Mouse (Mus musculus): ENCODE measurements around the gene Zfp296.
A peak's percentile ranks its signal among the peaks of the same experiment; 100 is the strongest.
"Not testable (repeated sequence)": the region's sequence is repeated elsewhere in the genome, so short reads cannot be mapped to it uniquely, and the experiment has no call there.

Zfp296 gene

GRCm38 (mm10) chr7:19573776-19574140, 3.3 kb upstream of the Zfp296 start:
- no peak for DNase-seq (ENCODE audit: low read depth, low spot score)
- H3K27me3 ChIP-seq (ENCODE audit: control insufficient read depth, insufficient read depth, low read length, poor library complexity, severe bottlenecking): no peaks in the 10 kb centered on the region

GRCm38 (mm10) chr7:19575559-19575958, 1.5 kb upstream of the Zfp296 start:
- DNase-seq (ENCODE audit: low read depth, low spot score): no peak
- Histone ChIP-seq H3K36me3 (ENCODE audit: control insufficient read depth, insufficient read depth, low read length, poor library complexity, severe bottlenecking) (no peaks in the 10 kb centered on the region; the same call in 1 of the 2 replicates), H3K27me3 (ENCODE audit: control insufficient read depth, insufficient read depth, low read length, poor library complexity, severe bottlenecking) (no peaks in the 10 kb centered on the region)

More at GRCm38 (mm10) chr7:19573776-19574140, 3.3 kb upstream of the Zfp296 start:
- peaks cover under 1% of the 10 kb centered on the region; the same call in 1 of the 2 replicates for H3K36me3 ChIP-seq (ENCODE audit: control insufficient read depth, insufficient read depth, low read length, poor library complexity, severe bottlenecking)

GRCm38 (mm10) chr7:19577877-19578414, 859 bp downstream of the Zfp296 start:
- DNase-seq (ENCODE audit: low read depth, low spot score): peak; percentile 79
- Histone ChIP-seq H3K27me3 (ENCODE audit: control insufficient read depth, insufficient read depth, low read length, poor library complexity, severe bottlenecking) (no peaks in the 10 kb centered on the region), H3K36me3 (ENCODE audit: control insufficient read depth, insufficient read depth, low read length, poor library complexity, severe bottlenecking) (no peaks in the 10 kb centered on the region; the same call in 1 of the 2 replicates)

GRCm38 (mm10) chr7:19578436-19578835, 1.3 kb downstream of the Zfp296 start:
- H3K36me3 ChIP-seq (ENCODE audit: control insufficient read depth, insufficient read depth, low read length, poor library complexity, severe bottlenecking): no peaks in the 10 kb centered on the region; the same call in 1 of the 2 replicates

GRCm38 (mm10) chr7:19579751-19580150, 2.7 kb downstream of the Zfp296 start:
- Histone ChIP-seq H3K27me3 (ENCODE audit: control insufficient read depth, insufficient read depth, low read length, poor library complexity, severe bottlenecking) (no peaks in the 10 kb centered on the region), H3K36me3 (ENCODE audit: control insufficient read depth, insufficient read depth, low read length, poor library complexity, severe bottlenecking) (peaks cover 3% of the 10 kb centered on the region; the same call in 1 of the 2 replicates)
- no peak for DNase-seq (ENCODE audit: low read depth, low spot score)

More at GRCm38 (mm10) chr7:19578436-19578835, 1.3 kb downstream of the Zfp296 start:
- no peaks in the 10 kb centered on the region for H3K27me3 ChIP-seq (ENCODE audit: control insufficient read depth, insufficient read depth, low read length, poor library complexity, severe bottlenecking)
- no peak for DNase-seq (ENCODE audit: low read depth, low spot score)

- no peak for DNase-seq (ENCODE audit: low read depth, low spot score)
- Histone ChIP-seq H3K36me3 (ENCODE audit: control insufficient read depth, insufficient read depth, low read length, poor library complexity, severe bottlenecking) (peaks cover 6% of the 10 kb centered on the region; the same call in 1 of the 2 replicates), H3K27me3 (ENCODE audit: control insufficient read depth, insufficient read depth, low read length, poor library complexity, severe bottlenecking) (no peaks in the 10 kb centered on the region)
Observed at GRCm38 (mm10) chr7:19580634-19581033, 3.5 kb downstream of the Zfp296 start.

- H3K36me3 ChIP-seq (ENCODE audit: control insufficient read depth, insufficient read depth, low read length, poor library complexity, severe bottlenecking): peaks cover 9% of the 10 kb centered on the region; the same call in 1 of the 2 replicates
- no peak for DNase-seq (ENCODE audit: low read depth, low spot score)
- no peaks in the 10 kb centered on the region for H3K27me3 ChIP-seq (ENCODE audit: control insufficient read depth, insufficient read depth, low read length, poor library complexity, severe bottlenecking)
Observed at GRCm38 (mm10) chr7:19586269-19586668, 9.2 kb downstream of the Zfp296 start.

GRCm38 (mm10) chr7:19589207-19589606, 12.1 kb downstream of the Zfp296 start:
- Histone ChIP-seq H3K36me3 (ENCODE audit: control insufficient read depth, insufficient read depth, low read length, poor library complexity, severe bottlenecking) (peaks cover 9% of the 10 kb centered on the region; the same call in 1 of the 2 replicates), H3K27me3 (ENCODE audit: control insufficient read depth, insufficient read depth, low read length, poor library complexity, severe bottlenecking) (no peaks in the 10 kb centered on the region)
- peak; percentile 78 for DNase-seq (ENCODE audit: low read depth, low spot score)

- Histone ChIP-seq H3K36me3 (ENCODE audit: control insufficient read depth, insufficient read depth, low read length, poor library complexity, severe bottlenecking) (peaks cover 5% of the 10 kb centered on the region; the same call in 1 of the 2 replicates), H3K27me3 (ENCODE audit: control insufficient read depth, insufficient read depth, low read length, poor library complexity, severe bottlenecking) (no peaks in the 10 kb centered on the region)
- DNase-seq (ENCODE audit: low read depth, low spot score): peak; percentile 91
Observed at GRCm38 (mm10) chr7:19589917-19590316, 12.8 kb downstream of the Zfp296 start.

- H3K36me3 ChIP-seq (ENCODE audit: control insufficient read depth, insufficient read depth, low read length, poor library complexity, severe bottlenecking): peaks cover 5% of the 10 kb centered on the region; the same call in 1 of the 2 replicates
- no peak for DNase-seq (ENCODE audit: low read depth, low spot score)
- H3K27me3 ChIP-seq (ENCODE audit: control insufficient read depth, insufficient read depth, low read length, poor library complexity, severe bottlenecking): no peaks in the 10 kb centered on the region
Observed at GRCm38 (mm10) chr7:19593061-19593730, 16.1 kb downstream of the Zfp296 start.

GRCm38 (mm10) chr7:19600562-19600961, 23.5 kb downstream of the Zfp296 start:
- no peaks in the 10 kb centered on the region for H3K27me3 ChIP-seq (ENCODE audit: control insufficient read depth, insufficient read depth, low read length, poor library complexity, severe bottlenecking)
- no peak for DNase-seq (ENCODE audit: low read depth, low spot score)
- H3K36me3 ChIP-seq (ENCODE audit: control insufficient read depth, insufficient read depth, low read length, poor library complexity, severe bottlenecking): peaks cover 6% of the 10 kb centered on the region

GRCm38 (mm10) chr7:19603055-19603454, 26.0 kb downstream of the Zfp296 start:
- Histone ChIP-seq H3K27me3 (ENCODE audit: control insufficient read depth, insufficient read depth, low read length, poor library complexity, severe bottlenecking) (no peaks in the 10 kb centered on the region), H3K36me3 (ENCODE audit: control insufficient read depth, insufficient read depth, low read length, poor library complexity, severe bottlenecking) (peaks cover 4% of the 10 kb centered on the region)
- no peak for DNase-seq (ENCODE audit: low read depth, low spot score)

GRCm38 (mm10) chr7:19603849-19604605, 26.9 kb downstream of the Zfp296 start, which contains the start of gene Clasrp:
TSS of gene Clasrp (minus strand) at chr7:19604486.
- peak; percentile 96 for DNase-seq (ENCODE audit: low read depth, low spot score)
- H3K27me3 ChIP-seq (ENCODE audit: control insufficient read depth, insufficient read depth, low read length, poor library complexity, severe bottlenecking): no peaks in the 10 kb centered on the region
- H3K36me3 ChIP-seq (ENCODE audit: control insufficient read depth, insufficient read depth, low read length, poor library complexity, severe bottlenecking): peaks cover 10% of the 10 kb centered on the region

GRCm38 (mm10) chr7:19604606-19605214, 27.6 kb downstream of the Zfp296 start:
- not testable (repeated sequence) for DNase-seq (ENCODE audit: low read depth, low spot score); H3K27me3 ChIP-seq (ENCODE audit: control insufficient read depth, insufficient read depth, low read length, poor library complexity, severe bottlenecking)
- peaks cover 12% of the 10 kb centered on the region for H3K36me3 ChIP-seq (ENCODE audit: control insufficient read depth, insufficient read depth, low read length, poor library complexity, severe bottlenecking)
